Mouse (Mus musculus) hindbrain, postnatal 0 days (tissue): ENCODE measurements around the gene Gm10663. TPM values are rescaled to one million over a fixed set of nuclear protein-coding genes. Genes with fewer than 3 reads are reported as not detected.

Experiments
- ATAC-seq: fragments of 200-750 bp; cut with Nextera tagmentation; 2 replicates; pipeline ENCODE4 v1.8.0; 2017; ENCODE audit warnings: mild to moderate bottlenecking, moderate TSS enrichment, moderate library complexity
- DNase-seq: peaks from one replicate; pipeline ENCODE4 v3.0.0-alpha.2; 2015; ENCODE audit warnings: low spot score
- H3K27ac ChIP-seq: fragments of 300-500 bp; sonication (generic); 2 replicates; pipeline ENCODE4 v1.5.1; 2014; ENCODE audit warnings: mild to moderate bottlenecking
- H3K27me3 ChIP-seq: fragments of 300-500 bp; sonication (generic); 2 replicates; pipeline ENCODE4 v1.6.1; 2014; ENCODE audit warnings: low read length, mixed read lengths; ENCODE audit not compliant: insufficient read depth
- H3K36me3 ChIP-seq: fragments of 300-500 bp; sonication (generic); 2 replicates; pipeline ENCODE4 v1.6.1; 2014; ENCODE audit warnings: low read length, mixed read lengths; ENCODE audit not compliant: insufficient read depth
- H3K4me1 ChIP-seq: fragments of 300-500 bp; sonication (generic); 2 replicates; pipeline ENCODE4 v1.6.1; 2014; ENCODE audit warnings: antibody characterized with exemption, low read length, mixed read lengths; ENCODE audit not compliant: insufficient read depth
- H3K4me2 ChIP-seq: fragments of 300-500 bp; sonication (generic); 2 replicates; pipeline ENCODE4 v1.6.1; 2014; ENCODE audit warnings: low read depth, mild to moderate bottlenecking, low read length, moderate library complexity, mixed read lengths
- H3K4me3 ChIP-seq: fragments of 300-500 bp; sonication (generic); 2 replicates; pipeline ENCODE4 v1.5.1; 2014; ENCODE audit warnings: low read length
- H3K9ac ChIP-seq: fragments of 300-500 bp; sonication (generic); replicated peaks from 2 replicates; pipeline ENCODE4 v1.6.1; 2014; ENCODE audit warnings: mild to moderate bottlenecking, low read length, moderate library complexity, mixed read lengths
- H3K9me3 ChIP-seq: fragments of 300-500 bp; sonication (generic); 2 replicates; pipeline ENCODE4 v1.6.1; 2016; ENCODE audit warnings: low read length, mixed read lengths
- CTCF ChIP-seq: IDR thresholded peaks from 2 replicates; pipeline ENCODE4 v1.5.1; 2016; ENCODE audit warnings: antibody characterized with exemption, control low read depth, low read depth
- WGBS: fragments of 180-500 bp; shearing (Covaris S2); extraction: QIAGEN DNeasy Blood & Tissue Kit; methylation state at CpG from one replicate; pipeline ENCODE4 v1.1.7; 2014; 5-methylcytosine and 5-hydroxymethylcytosine counted together
- microRNA-seq, 2 experiments: library from miRNA; unstranded; fragments of <30 nt; microRNA quantifications; one replicate each; pipeline ENCODE4; 2016
- polyA plus RNA-seq: library from polyadenylated mRNA; unstranded; fragments of >200 nt; fragmentation: Nextera tagmentation; extraction: Ambion mirVana; gene quantifications from 2 replicates; pipeline ENCODE4 v1.2.1, GENCODE M21; 2015
- total RNA-seq: library from RNA; depleted of rRNA; stranded (reverse); fragments of >200 nt; gene quantifications from 2 replicates; pipeline ENCODE4 v1.2.3, GENCODE M21; 2014; rRNA removed

Gene Gm10663
- total and polyA plus RNA-seq, 2 experiments from 2014 or later, result not detected

GRCm38 (mm10) chr8:65126014-65126413 lies 51.2 kb downstream of the Gm10663 start:
- Histone ChIP-seq H3K27me3 (no peaks in the 10 kb centered on the region), H3K4me3 (no peak overlapping the region), H3K9ac (no peak overlapping the region), H3K9me3 (no peaks in the 10 kb centered on the region), H3K36me3 (no peaks in the 10 kb centered on the region), H3K4me2 (no peak overlapping the region), H3K27ac (no peak overlapping the region), H3K4me1 (no peaks in the 10 kb centered on the region)
- no peak for DNase-seq
- TF ChIP-seq CTCF, result no peak
- no peak for ATAC-seq
- 81% methylated on average over 1 of the region's 1 CpGs for WGBS

- no peak overlapping the region for H3K4me2 ChIP-seq
- no peak overlapping the region for H3K9ac ChIP-seq
- no peaks in the 10 kb centered on the region for H3K27me3 ChIP-seq
- TF ChIP-seq CTCF, result no peak
- ATAC-seq (no peak), DNase-seq (no peak)
- H3K36me3 ChIP-seq, result no peaks in the 10 kb centered on the region
- H3K27ac ChIP-seq, result no peak overlapping the region
- H3K4me3 ChIP-seq, result no peak overlapping the region
- no peaks in the 10 kb centered on the region for H3K4me1 ChIP-seq
- no peaks in the 10 kb centered on the region for H3K9me3 ChIP-seq
- 78% methylated on average over 3 of the region's 3 CpGs for WGBS
These were observed 51.6 kb downstream of the Gm10663 start for GRCm38 (mm10) chr8:65126454-65126853.

Small RNAs within 50 kb of the gene (microRNA-seq; reads per million reads assigned to microRNA genes)
- 0 reads per million in 2 experiments for gene Gm24333

Other genes with a start within 250 kb of the Gm10663 start
- gene Klhl2, start 225.0 kb upstream of the Gm10663 start, total RNA-seq, result 35.0 and 41.0 TPM in 2 replicates
- gene Klhl2, start 225.0 kb upstream of the Gm10663 start, polyA plus RNA-seq, result 26.3 and 27.4 TPM in 2 replicates
- 21.1 and 22.8 TPM in 2 replicates for gene Tmem192, start 127.8 kb upstream of the Gm10663 start, total RNA-seq
- 45.4 and 47.0 TPM in 2 replicates for gene Tmem192, start 127.8 kb upstream of the Gm10663 start, polyA plus RNA-seq
- gene Trim75, start 87.2 kb upstream of the Gm10663 start, total RNA-seq, result not detected in 2 replicates
- gene Trim75, start 87.2 kb upstream of the Gm10663 start, polyA plus RNA-seq, result 0.05 TPM in 1 of 2 replicates, not detected in the other
- not detected in 2 replicates for gene Trim61, start 56.5 kb upstream of the Gm10663 start, total RNA-seq
- not detected in 2 replicates for gene Trim61, start 56.5 kb upstream of the Gm10663 start, polyA plus RNA-seq
- not detected in 2 replicates for gene Trim60, start 56.4 kb upstream of the Gm10663 start, total RNA-seq
- not detected in 2 replicates for gene Trim60, start 56.4 kb upstream of the Gm10663 start, polyA plus RNA-seq
- gene Apela, start 37.7 kb upstream of the Gm10663 start, total RNA-seq, result 0.68 and 1.3 TPM in 2 replicates
- gene Apela, start 37.7 kb upstream of the Gm10663 start, polyA plus RNA-seq, result 0.66 and 0.83 TPM in 2 replicates
- not detected in 2 replicates for gene BC030870, start 54.5 kb downstream of the Gm10663 start, total RNA-seq
- gene BC030870, start 54.5 kb downstream of the Gm10663 start, polyA plus RNA-seq, result not detected in 2 replicates